Mouse (Mus musculus) adrenal gland, postnatal 10 days (tissue): ENCODE data around the gene Skint6. TPM values are rescaled to one million over a fixed set of nuclear protein-coding genes. Genes with fewer than 3 reads are reported as not detected.
"Not testable (repeated sequence)": the region's sequence is repeated elsewhere in the genome, so short reads cannot be mapped to it uniquely, and the experiment has no call there.

Source experiments
- DNase-seq: peaks from one replicate; pipeline ENCODE4 v3.0.0; 2021; ENCODE audit warnings: mixed read lengths
- long read RNA-seq, 2 experiments: library from polyadenylated mRNA; stranded (forward); transcript quantifications; one replicate each; pipeline ENCODE4 v2.0.0; 2021
- total RNA-seq, 2 experiments: library from RNA; stranded (reverse); gene quantifications; 2 replicates each; pipeline ENCODE4 v1.2.3; 2021

Skint6 gene
- not detected for total RNA-seq
- long read RNA-seq, experiment 1 = 0 reads
- long read RNA-seq, experiment 2 = 0 reads

GRCm38 (mm10) chr4:113286873-113287272 lies at the start of gene Skint6:
TSS of gene Skint6 (minus strand) at chr4:113286973.
- no peak for DNase-seq

- no peak for DNase-seq
Measured at GRCm38 (mm10) chr4:113320911-113321310, 34.1 kb upstream of the Skint6 start.

GRCm38 (mm10) chr4:113301773-113302473 lies 15.2 kb upstream of the Skint6 start:
- DNase-seq = no peak

GRCm38 (mm10) chr4:113263363-113264060 lies 23.3 kb downstream of the Skint6 start:
- DNase-seq = peak; percentile 0

GRCm38 (mm10) chr4:113245808-113246207 lies 41.0 kb downstream of the Skint6 start:
- DNase-seq = no peak

- DNase-seq = no peak
Measured at GRCm38 (mm10) chr4:113067621-113068020, 219.2 kb downstream of the Skint6 start.

GRCm38 (mm10) chr4:112979160-112979559 lies 307.6 kb downstream of the Skint6 start:
- not testable (repeated sequence) for DNase-seq

- DNase-seq = peak; percentile 1
Measured at GRCm38 (mm10) chr4:112790646-112791045, 496.1 kb downstream of the Skint6 start.

GRCm38 (mm10) chr4:112774766-112775165 lies 512.0 kb downstream of the Skint6 start, which contains the start of gene Skint10:
TSS of gene Skint10 (minus strand) at chr4:112774866.
- no peak for DNase-seq
